Mouse (Mus musculus): ENCODE results near the gene Ralgapa2.

- no peak for TF ChIP-seq CTCF (IDR thresholded peaks at IDR 0.05; ENCODE audit: borderline replicate concordance, control insufficient read depth, extremely low read depth, insufficient read depth, low read length, poor library complexity)
- no peak for TF ChIP-seq POLR2A (IDR thresholded peaks at IDR 0.05; ENCODE audit: control insufficient read depth, extremely low read depth, insufficient read depth, low read length, poor library complexity)
Observed at GRCm38 (mm10) chr2:146510780-146511179, 1.4 kb downstream of the Ralgapa2 start.
